Mouse (Mus musculus) brain, embryonic 14.5 days (tissue): ENCODE measurements at regions not wholly inside any gene's neighbourhood (a gene's known extent, or its start where the extent isn't known, plus 50 kb on each side); places are given as distances from the start of the nearest gene placed in this dataset.
"Not testable (repeated sequence)": the region's sequence is repeated elsewhere in the genome, so short reads cannot be mapped to it uniquely, and the experiment has no call there.

Source experiments
- DNase-seq: peaks from one replicate; pipeline ENCODE4 v3.0.0-alpha.2; 2011; ENCODE audit warnings: low read depth
- CTCF ChIP-seq: fragments of 200-500 bp; IDR thresholded peaks from 2 replicates; pipeline ENCODE4 v1.5.1; 2012; ENCODE audit warnings: inconsistent platforms, mild to moderate bottlenecking, moderate library complexity, borderline replicate concordance; ENCODE audit not compliant: insufficient read depth, insufficient read length; ENCODE audit errors: extremely low read depth
- POLR2A ChIP-seq: fragments of 200-500 bp; IDR thresholded peaks from 2 replicates; pipeline ENCODE4 v1.6.1; 2012; ENCODE audit warnings: mild to moderate bottlenecking, inconsistent platforms, borderline replicate concordance; ENCODE audit not compliant: poor library complexity, insufficient read depth, insufficient read length, severe bottlenecking; ENCODE audit errors: extremely low read depth

- DNase-seq, result no peak
- TF ChIP-seq CTCF, result no peak
- TF ChIP-seq POLR2A, result no peak
Observed at GRCm38 (mm10) chr15:16130862-16131261, 597.7 kb upstream of the Cdh9 start.

DNA sequence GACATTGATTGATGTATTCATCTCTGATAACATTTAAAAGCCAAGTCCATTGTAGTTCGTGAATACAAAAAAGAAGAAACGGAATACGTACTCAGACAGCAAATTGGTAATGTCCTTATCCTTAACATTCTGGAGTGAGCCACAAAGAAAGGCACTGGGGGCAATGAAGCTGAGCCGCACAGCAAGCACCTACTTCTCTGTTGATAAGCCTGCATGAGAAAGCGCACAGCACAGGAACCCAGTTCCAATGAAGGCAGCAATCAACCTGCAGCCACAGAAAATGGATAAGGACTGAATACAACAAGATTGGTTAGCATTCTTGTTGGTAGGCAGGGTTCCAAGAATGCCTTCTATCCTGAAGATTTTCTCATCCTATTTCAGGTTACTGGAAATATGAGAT lies 570.4 kb upstream of the Cdh9 start:
- TF ChIP-seq POLR2A (no peak), CTCF (no peak)
- peak; percentile 51 for DNase-seq

DNA sequence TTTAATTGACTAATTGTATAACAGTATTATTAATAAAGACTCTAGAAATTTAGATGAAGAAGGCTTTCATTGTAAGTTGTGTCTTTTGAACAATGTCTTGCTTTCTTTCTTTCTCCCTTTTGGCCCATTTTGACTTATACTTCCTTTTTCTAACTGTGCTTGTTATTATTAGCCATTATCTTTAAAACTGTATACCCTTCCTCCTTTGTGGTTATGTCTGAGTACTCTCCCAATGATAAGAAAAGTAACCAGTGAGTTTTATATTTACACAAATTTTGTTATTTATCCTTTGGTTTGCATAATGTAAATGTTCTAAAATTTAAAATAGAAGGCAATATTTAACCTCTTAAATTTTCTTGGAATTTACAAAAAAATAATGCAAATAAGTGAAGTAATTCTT lies 564.6 kb upstream of the Cdh9 start:
- DNase-seq, result no peak
- no peak for TF ChIP-seq CTCF
- TF ChIP-seq POLR2A, result no peak

GRCm38 (mm10) chr15:16213354-16213753 lies 515.2 kb upstream of the Cdh9 start:
- TF ChIP-seq POLR2A, result no peak
- no peak for TF ChIP-seq CTCF
- no peak for DNase-seq

- TF ChIP-seq POLR2A (no peak), CTCF (no peak)
- DNase-seq, result peak; percentile 39
Observed at GRCm38 (mm10) chr15:16221648-16222047, 506.9 kb upstream of the Cdh9 start.

- peak; percentile 9 for DNase-seq
- TF ChIP-seq CTCF, result no peak
- TF ChIP-seq POLR2A, result no peak
Observed at GRCm38 (mm10) chr15:16248595-16248994, 480.0 kb upstream of the Cdh9 start.

- no peak for DNase-seq
- TF ChIP-seq CTCF (no peak), POLR2A (no peak)
Observed at GRCm38 (mm10) chr15:16285166-16285565, 443.4 kb upstream of the Cdh9 start.

DNA sequence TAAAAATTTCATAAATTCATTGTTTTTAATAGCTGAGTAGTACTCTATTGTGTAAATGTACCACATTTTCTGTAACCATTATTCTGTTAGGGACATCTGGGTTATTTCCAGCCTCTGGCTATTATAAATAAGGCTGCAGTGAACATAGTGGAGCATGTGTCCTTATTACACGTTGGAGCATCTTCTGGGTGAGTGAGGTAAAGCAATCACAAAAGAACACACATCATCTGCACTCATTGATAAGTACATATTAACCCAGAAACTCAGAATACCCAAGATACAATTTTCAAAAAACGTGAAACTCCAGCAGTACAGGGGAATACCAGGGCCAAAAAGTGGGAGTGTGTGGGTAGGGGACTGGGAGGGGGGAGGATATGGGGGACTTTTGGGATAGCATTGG lies 434.0 kb upstream of the Cdh9 start:
- DNase-seq, result not testable (repeated sequence)

GRCm38 (mm10) chr15:16309678-16310077 lies 418.9 kb upstream of the Cdh9 start:
- no peak for DNase-seq
- TF ChIP-seq CTCF, result no peak
- no peak for TF ChIP-seq POLR2A

DNA sequence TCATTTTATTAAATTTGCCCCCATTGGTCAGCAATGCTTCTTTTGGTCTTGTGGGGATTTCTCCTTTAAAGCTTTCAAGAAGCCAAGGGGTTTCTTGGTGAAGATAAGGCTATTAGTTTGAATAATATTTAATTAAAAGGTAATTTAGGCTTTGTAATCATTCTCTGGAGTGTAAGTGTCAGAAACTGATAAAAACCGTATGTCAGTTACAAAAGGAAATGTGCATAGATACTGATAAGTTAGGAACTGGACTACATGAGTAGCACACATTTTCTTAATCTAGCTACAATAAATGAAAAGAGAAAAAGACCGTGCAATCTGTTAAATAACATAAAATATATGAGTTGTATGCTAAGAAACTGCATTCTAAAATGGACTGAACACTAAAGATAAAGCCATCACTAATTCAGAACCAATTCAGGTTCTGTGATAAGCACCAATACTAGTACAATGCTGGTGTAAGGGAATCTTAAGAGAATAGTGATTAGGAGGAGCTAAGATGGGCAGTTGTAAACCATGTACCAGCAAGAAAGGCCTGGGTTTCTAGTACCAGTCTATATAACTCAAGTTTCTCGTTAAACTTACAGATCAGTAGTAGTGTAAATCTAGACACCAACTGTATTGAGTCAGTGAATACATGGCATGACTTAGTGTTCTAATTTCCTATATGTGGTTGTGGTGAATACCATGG lies 416.5 kb upstream of the Cdh9 start:
- no peak for DNase-seq
- TF ChIP-seq CTCF, result no peak
- no peak for TF ChIP-seq POLR2A

DNA sequence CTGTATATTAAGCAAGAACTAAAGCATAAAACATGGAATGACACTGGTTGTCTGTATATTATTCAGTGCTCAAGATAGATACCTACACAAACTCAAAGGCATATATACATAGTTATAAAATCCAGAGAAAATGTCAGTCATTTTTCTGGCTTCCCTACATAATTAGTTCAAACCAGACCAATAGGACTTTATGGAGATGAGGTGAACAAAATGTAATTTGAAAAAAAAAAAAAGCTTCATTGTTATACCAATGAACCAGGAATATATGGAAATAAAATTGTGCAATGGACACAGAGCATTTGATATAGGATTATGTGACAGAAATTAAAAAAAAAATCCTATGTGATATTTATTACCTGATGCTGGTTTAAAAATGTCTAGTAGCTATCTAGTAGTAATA lies 415.8 kb upstream of the Cdh9 start:
- DNase-seq, result no peak
- TF ChIP-seq POLR2A, result no peak
- no peak for TF ChIP-seq CTCF

DNA sequence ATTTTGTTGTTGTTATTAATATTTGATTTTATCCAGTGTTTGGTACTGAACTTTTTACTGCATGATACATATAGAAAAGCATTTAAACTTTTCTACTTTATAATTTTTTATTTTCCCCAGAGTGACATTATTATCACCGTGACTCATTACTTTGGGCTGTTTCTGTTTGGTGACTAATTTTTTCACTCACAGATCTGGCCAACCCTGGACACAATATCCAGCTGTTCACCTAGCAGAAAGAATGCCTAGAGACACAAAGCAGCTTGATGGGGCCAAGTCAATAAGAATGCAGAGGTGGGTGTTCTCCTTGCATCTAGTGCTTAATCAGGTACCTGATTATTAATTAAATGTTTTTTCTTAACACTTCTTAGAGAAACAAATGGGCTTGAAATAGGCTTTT lies 414.7 kb upstream of the Cdh9 start:
- no peak for TF ChIP-seq POLR2A
- no peak for TF ChIP-seq CTCF
- no peak for DNase-seq

DNA sequence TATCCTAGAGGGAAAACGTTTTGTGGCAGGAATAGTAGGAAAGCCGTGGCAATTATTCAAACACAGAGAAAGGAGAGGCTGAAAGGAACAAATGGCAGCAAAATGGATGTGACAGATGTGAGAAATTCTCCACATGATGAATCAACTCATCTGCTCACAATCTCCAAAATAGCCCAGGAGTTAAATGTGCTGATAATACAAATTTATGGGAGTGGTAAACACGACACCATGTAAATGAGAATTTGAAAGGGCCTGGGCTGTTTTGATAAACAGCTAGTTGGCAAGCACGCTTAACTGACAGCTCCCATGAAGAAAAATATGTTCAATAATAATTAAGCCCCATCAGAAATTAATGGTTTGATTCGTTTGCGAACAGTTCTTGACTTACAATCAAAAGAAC lies 413.9 kb upstream of the Cdh9 start:
- TF ChIP-seq CTCF (no peak), POLR2A (no peak)
- DNase-seq, result peak; percentile 11

GRCm38 (mm10) chr15:16315085-16315484 lies 413.5 kb upstream of the Cdh9 start:
- DNase-seq, result no peak
- TF ChIP-seq CTCF (no peak), POLR2A (no peak)
